Comparison of ENCODE assay signal across 24 mouse cellular contexts in the genomic region with DNA sequence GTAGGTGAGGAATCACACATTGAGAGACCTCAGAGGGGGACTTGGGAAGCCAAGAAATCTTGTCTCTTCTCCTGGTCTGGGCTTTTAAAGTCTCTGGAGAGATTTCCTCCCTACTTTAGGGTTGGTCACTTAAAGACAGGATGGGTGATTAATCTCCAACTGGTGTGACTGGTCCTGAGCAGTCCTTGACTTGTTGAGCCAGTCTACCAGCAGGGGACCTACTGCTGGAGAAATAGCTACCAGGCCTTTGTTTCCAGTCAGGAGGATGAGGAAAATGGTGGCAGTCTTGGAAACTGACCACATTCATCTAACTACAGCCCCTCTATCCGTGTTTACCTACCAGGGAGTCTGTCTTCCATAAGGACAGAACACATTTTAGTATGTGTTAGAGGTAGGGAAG. TPM values are rescaled to one million over a fixed set of nuclear protein-coding genes. Genes with fewer than 3 reads are reported as not detected.
DNase-seq lines count a peak whose midpoint lies in the region; ATAC-seq and TF ChIP-seq lines count a peak whose summit lies in the region.
"Had no signal": no experiment of that assay in that cellular context is flagged by ENCODE, and none has a peak within 500 bp of the region (broad histone marks: within the 10 kb centered on the region; RNA-seq: fewer than 3 reads in every experiment).

No protein-coding gene starts in this region.

- no peak for TF ChIP-seq CTCF in intestine, postnatal 0 days (IDR thresholded peaks at IDR 0.05; ENCODE audit: low read depth)
- TF ChIP-seq CTCF in midbrain, postnatal 0 days (IDR thresholded peaks at IDR 0.05): no peak

- no peaks in the 10 kb centered on the region for H3K9me3 ChIP-seq in intestine, embryonic 14.5 days (ENCODE audit: control insufficient read depth, low read length)
- H3K9me3 ChIP-seq in intestine, postnatal 0 days (ENCODE audit: control insufficient read depth): no peaks in the 10 kb centered on the region
- no peaks in the 10 kb centered on the region for H3K9me3 ChIP-seq in midbrain, postnatal 0 days (ENCODE audit: low read length)
- H3K9me3 ChIP-seq in heart, embryonic 10.5 days: no peaks in the 10 kb centered on the region
- H3K9me3 ChIP-seq: embryonic facial prominence, embryonic 15.5 days; forebrain, embryonic 12.5 days had no signal

- no peaks in the 10 kb centered on the region for H3K27me3 ChIP-seq in intestine, embryonic 14.5 days (replicated peaks; ENCODE audit: control insufficient read depth, insufficient read depth, low read length)
- no peaks in the 10 kb centered on the region for H3K27me3 ChIP-seq in intestine, postnatal 0 days (replicated peaks; ENCODE audit: control insufficient read depth, insufficient read depth, low read length)
- H3K27me3 ChIP-seq in midbrain, postnatal 0 days (ENCODE audit: insufficient read depth, low read length): no peaks in the 10 kb centered on the region
- no peaks in the 10 kb centered on the region for H3K27me3 ChIP-seq in heart, embryonic 10.5 days (ENCODE audit: insufficient read depth, poor library complexity, severe bottlenecking)
- H3K27me3 ChIP-seq: embryonic facial prominence, embryonic 13.5 days; embryonic facial prominence, embryonic 15.5 days; forebrain, embryonic 12.5 days; Patski had no signal

- no peak for ATAC-seq in intestine, embryonic 14.5 days (replicated peaks; ENCODE audit: low FRiP score, low TSS enrichment, low read depth)
- ATAC-seq in intestine, postnatal 0 days: no peak
- ATAC-seq in erythroid progenitor cell, adult 5-6 weeks (replicated peaks; ENCODE audit: low FRiP score, poor library complexity, severe bottlenecking): 0 out of 2 replicates have a peak, but pooled peaks have one; percentile 6
- ATAC-seq in midbrain, postnatal 0 days (ENCODE audit: low FRiP score): no peak
- ATAC-seq: activated CD4-positive, CD25-positive, alpha-beta regulatory T cell, adult 4 months; forebrain, embryonic 14.5 days; forebrain, embryonic 16.5 days; Patski had no signal

- 60% methylated on average over 1 of the region's 1 CpGs for WGBS in intestine, embryonic 14.5 days
- 79% methylated on average over 1 of the region's 1 CpGs for WGBS in intestine, postnatal 0 days
- 91% methylated on average over 1 of the region's 1 CpGs for WGBS in midbrain, postnatal 0 days
- 62% methylated on average over 1 of the region's 1 CpGs for WGBS in heart, embryonic 10.5 days

- H3K4me3 ChIP-seq in intestine, embryonic 14.5 days (ENCODE audit: low read depth, low read length): no peak overlapping the region
- H3K4me3 ChIP-seq in intestine, postnatal 0 days (ENCODE audit: low read depth, low read length): no peak overlapping the region
- no peak overlapping the region for H3K4me3 ChIP-seq in midbrain, postnatal 0 days (ENCODE audit: low read depth, low read length)
- H3K4me3 ChIP-seq in heart, embryonic 10.5 days: no peak overlapping the region
- H3K4me3 ChIP-seq: embryonic facial prominence, embryonic 13.5 days; embryonic facial prominence, embryonic 15.5 days; forebrain, embryonic 10.5 days; forebrain, embryonic 12.5 days had no signal

- peak; percentile 24 for DNase-seq in intestine, embryonic 14.5 days (ENCODE audit: low spot score)
- peak; percentile 49 for DNase-seq in R1 (ENCODE audit: low read depth, low spot score)
- no peak for DNase-seq in midbrain, postnatal 0 days (ENCODE audit: low spot score)
- no peak for DNase-seq in heart, embryonic 10.5 days (ENCODE audit: low spot score)
- no peak for DNase-seq in adrenal gland, postnatal 10 days
- DNase-seq: adrenal gland, adult 8-10 months; adrenal gland, postnatal 25 days; cerebellum, adult 11 months; cerebellum, adult 18-20 months; cerebellum, adult 8-10 months; cerebellum, adult 9-11 months; cerebellum, postnatal 14 days; cerebellum, postnatal 36 days; embryo, embryonic 11 days had no signal

- H3K4me1 ChIP-seq in intestine, embryonic 14.5 days (replicated peaks; ENCODE audit: control insufficient read depth, insufficient read depth, low read length): no peaks in the 10 kb centered on the region
- no peaks in the 10 kb centered on the region for H3K4me1 ChIP-seq in intestine, postnatal 0 days (replicated peaks; ENCODE audit: control insufficient read depth, insufficient read depth, low read length)
- H3K4me1 ChIP-seq in midbrain, postnatal 0 days (ENCODE audit: insufficient read depth, low read length): no peaks in the 10 kb centered on the region
- H3K4me1 ChIP-seq in heart, embryonic 10.5 days: no peaks in the 10 kb centered on the region
- H3K4me1 ChIP-seq: embryonic facial prominence, embryonic 13.5 days; embryonic facial prominence, embryonic 15.5 days; forebrain, embryonic 12.5 days had no signal

- H3K27ac ChIP-seq in intestine, embryonic 14.5 days (ENCODE audit: low read depth): no peak overlapping the region
- H3K27ac ChIP-seq in intestine, postnatal 0 days (ENCODE audit: low read depth, low read length): no peak overlapping the region
- no peak overlapping the region for H3K27ac ChIP-seq in midbrain, postnatal 0 days (ENCODE audit: low read depth, low read length)
- H3K27ac ChIP-seq in heart, embryonic 10.5 days: no peak overlapping the region
- H3K27ac ChIP-seq: embryonic facial prominence, embryonic 13.5 days; embryonic facial prominence, embryonic 15.5 days; forebrain, embryonic 10.5 days; forebrain, embryonic 12.5 days had no signal

- no peaks in the 10 kb centered on the region for H3K36me3 ChIP-seq in intestine, embryonic 14.5 days (ENCODE audit: control insufficient read depth, insufficient read depth, low read length)
- H3K36me3 ChIP-seq in intestine, postnatal 0 days (ENCODE audit: control insufficient read depth, insufficient read depth): no peaks in the 10 kb centered on the region
- H3K36me3 ChIP-seq in midbrain, postnatal 0 days (ENCODE audit: insufficient read depth, low read length): no peaks in the 10 kb centered on the region
- H3K36me3 ChIP-seq in heart, embryonic 10.5 days: peaks cover 37% of the 10 kb centered on the region

- no peak overlapping the region for H3K9ac ChIP-seq in intestine, embryonic 14.5 days (ENCODE audit: low read length)
- H3K9ac ChIP-seq in intestine, postnatal 0 days (ENCODE audit: low read depth, low read length): no peak overlapping the region
- no peak overlapping the region for H3K9ac ChIP-seq in midbrain, postnatal 0 days (replicated peaks; ENCODE audit: low read length, poor library complexity, severe bottlenecking)
- H3K9ac ChIP-seq: embryonic facial prominence, embryonic 13.5 days; embryonic facial prominence, embryonic 15.5 days; forebrain, embryonic 12.5 days had no signal

- H3K4me2 ChIP-seq in intestine, embryonic 14.5 days (ENCODE audit: low read length): no peak overlapping the region
- no peak overlapping the region for H3K4me2 ChIP-seq in intestine, postnatal 0 days (replicated peaks; ENCODE audit: low read depth)
- no peak overlapping the region for H3K4me2 ChIP-seq in midbrain, postnatal 0 days (ENCODE audit: low read depth, low read length, poor library complexity, severe bottlenecking)
- H3K4me2 ChIP-seq: embryonic facial prominence, embryonic 13.5 days; embryonic facial prominence, embryonic 15.5 days; forebrain, embryonic 12.5 days had no signal

RNA-seq across cellular contexts. Expression of gene Ptpn9, which starts 17.7 kb away (rescaled TPM):
- polyA plus RNA-seq in intestine, embryonic 14.5 days (2014; fragmentation: Nextera tagmentation; extraction: Ambion mirVana): 23.5 and 24.0 TPM in 2 replicates
- 7.3 and 7.7 TPM in 2 replicates for polyA plus RNA-seq in intestine, postnatal 0 days (2015; fragmentation: Nextera tagmentation; extraction: Ambion mirVana)
- total RNA-seq in erythroid progenitor cell, adult 5-6 weeks (2015; ENCODE audit: low replicate concordance): 1.4 and 3.8 TPM in 2 replicates
- total RNA-seq in erythroid progenitor cell, adult 5-6 weeks (2017; ENCODE audit: low replicate concordance): 0.45 and 1.5 TPM in 2 replicates
- total RNA-seq in midbrain, postnatal 0 days (2014; rRNA removed): 44.4 and 52.2 TPM in 2 replicates
- polyA plus RNA-seq in midbrain, postnatal 0 days (2015; fragmentation: Nextera tagmentation; extraction: Ambion mirVana): 20.5 and 21.5 TPM in 2 replicates
- polyA plus RNA-seq in heart, embryonic 10.5 days (2016; fragmentation: Nextera tagmentation; extraction: Ambion mirVana): 15.6 and 23.4 TPM in 2 replicates
- 10 to 100 TPM; 39.3 to 41.1 TPM for total RNA-seq in adrenal gland, postnatal 10 days (2021)

RNA-seq across cellular contexts. Expression of gene Sin3a, which starts 59.4 kb away (rescaled TPM):
- 42.1 and 45.5 TPM in 2 replicates for polyA plus RNA-seq in intestine, embryonic 14.5 days (2014; fragmentation: Nextera tagmentation; extraction: Ambion mirVana)
- polyA plus RNA-seq in intestine, postnatal 0 days (2015; fragmentation: Nextera tagmentation; extraction: Ambion mirVana): 11.7 and 14.1 TPM in 2 replicates
- 71.7 and 122 TPM in 2 replicates for total RNA-seq in erythroid progenitor cell, adult 5-6 weeks (2015; ENCODE audit: low replicate concordance)
- total RNA-seq in erythroid progenitor cell, adult 5-6 weeks (2017; ENCODE audit: low replicate concordance): 59.9 and 75.3 TPM in 2 replicates
- 46.7 and 85.7 TPM in 2 replicates for total RNA-seq in midbrain, postnatal 0 days (2014; rRNA removed)
- polyA plus RNA-seq in midbrain, postnatal 0 days (2015; fragmentation: Nextera tagmentation; extraction: Ambion mirVana): 13.4 and 14.6 TPM in 2 replicates
- polyA plus RNA-seq in heart, embryonic 10.5 days (2016; fragmentation: Nextera tagmentation; extraction: Ambion mirVana): 36.2 and 38.1 TPM in 2 replicates
- 10 to 100 TPM; 53.0 to 59.1 TPM for total RNA-seq in adrenal gland, postnatal 10 days (2021)

Comparison
In these comparisons a context has a peak if more than half of its experiments do, and no peak if none do; other contexts are left out.
1. DNase-seq: peak in intestine, embryonic 14.5 days (single experiment) and R1 (single experiment); none in midbrain, postnatal 0 days (single experiment), heart, embryonic 10.5 days (single experiment) and adrenal gland, postnatal 10 days (single experiment).